Mouse (Mus musculus) CD8-positive naive resting alpha-beta T cell, adult 57 days (primary cell): ENCODE measurements around the gene Olfr1270. TPM values are rescaled to one million over a fixed set of nuclear protein-coding genes. Genes with fewer than 3 reads are reported as not detected.

Source experiments
- total RNA-seq: library from RNA; stranded (reverse); gene quantifications from one replicate; pipeline ENCODE4 v1.2.4, GENCODE M21; 2023

Gene Olfr1270
- not detected for total RNA-seq

GRCm38 (mm10) chr2:90152991-90153390 lies at the start of gene Olfr1270:
Gene Olfr1270 (minus strand): TSS chr2:90153091.

GRCm38 (mm10) chr2:90142196-90142595 lies 10.7 kb downstream of the Olfr1270 start, which contains the start of gene Olfr32:
Gene Olfr32 (minus strand): TSS chr2:90142296.

GRCm38 (mm10) chr2:90121312-90121711 lies 31.6 kb downstream of the Olfr1270 start, which contains the start of gene Olfr1269:
Gene Olfr1269 (minus strand): TSS chr2:90121412.

Other genes starting within 250 kb of the Olfr1270 start
- not detected for gene Olfr1258, start 225.8 kb downstream of the Olfr1270 start, total RNA-seq
- gene Olfr1259, start 204.4 kb downstream of the Olfr1270 start, total RNA-seq: not detected
- gene Olfr1260, start 178.8 kb downstream of the Olfr1270 start, total RNA-seq: not detected
- gene Olfr1261, start 161.9 kb downstream of the Olfr1270 start, total RNA-seq: not detected
- not detected for gene Olfr1262, start 152.9 kb downstream of the Olfr1270 start, total RNA-seq
- gene Olfr1263, start 141.0 kb downstream of the Olfr1270 start, total RNA-seq: not detected
- not detected for gene Olfr1264, start 127.5 kb downstream of the Olfr1270 start, total RNA-seq
- not detected for gene Olfr1265, start 117.8 kb downstream of the Olfr1270 start, total RNA-seq
- gene Olfr140, start 89.5 kb downstream of the Olfr1270 start, total RNA-seq: not detected
- not detected for gene Olfr1269, start 31.7 kb downstream of the Olfr1270 start, total RNA-seq
- gene Olfr32, start 10.8 kb downstream of the Olfr1270 start, total RNA-seq: not detected
- 0.34 TPM for gene Olfr1506, start 71.4 kb upstream of the Olfr1270 start, total RNA-seq
- gene Olfr142, start 104.5 kb upstream of the Olfr1270 start, total RNA-seq: not detected
- gene Olfr1271, start 117.9 kb upstream of the Olfr1270 start, total RNA-seq: not detected
- gene Olfr1272, start 139.8 kb upstream of the Olfr1270 start, total RNA-seq: not detected
- gene Gm13769, start 169.1 kb upstream of the Olfr1270 start, total RNA-seq: not detected
- not detected for gene Olfr1274-ps, start 245.6 kb upstream of the Olfr1270 start, total RNA-seq